Mouse (Mus musculus) midbrain, embryonic 12.5 days (tissue): ENCODE measurements around the gene Rnf19b. TPM values are rescaled to one million over a fixed set of nuclear protein-coding genes. Genes with fewer than 3 reads are reported as not detected.

Experiments
- ATAC-seq: fragments of 200-750 bp; cut with Nextera tagmentation; 2 replicates; pipeline ENCODE4 v1.8.0; 2017; ENCODE audit warnings: low read depth, moderate TSS enrichment, moderate library complexity; ENCODE audit not compliant: low FRiP score
- H3K27ac ChIP-seq: fragments of 300-500 bp; sonication (generic); replicated peaks from 2 replicates; pipeline ENCODE4 v1.5.1; 2016; ENCODE audit warnings: mild to moderate bottlenecking
- H3K27me3 ChIP-seq: fragments of 300-500 bp; sonication (generic); 2 replicates; pipeline ENCODE4 v1.6.1; 2016; ENCODE audit warnings: mild to moderate bottlenecking
- H3K36me3 ChIP-seq: fragments of 300-500 bp; sonication (generic); 2 replicates; pipeline ENCODE4 v1.6.1; 2016
- H3K4me1 ChIP-seq: fragments of 300-500 bp; sonication (generic); 2 replicates; pipeline ENCODE4 v1.6.1; 2016
- H3K4me2 ChIP-seq: fragments of 300-500 bp; sonication (generic); replicated peaks from 2 replicates; pipeline ENCODE4 v1.6.1; 2016; ENCODE audit warnings: mild to moderate bottlenecking, moderate library complexity
- H3K4me3 ChIP-seq: fragments of 300-500 bp; sonication (generic); 2 replicates; pipeline ENCODE4 v1.5.1; 2016; ENCODE audit warnings: mild to moderate bottlenecking
- H3K9ac ChIP-seq: fragments of 300-500 bp; sonication (generic); replicated peaks from 2 replicates; pipeline ENCODE4 v1.6.1; 2016; ENCODE audit warnings: mild to moderate bottlenecking, moderate library complexity
- H3K9me3 ChIP-seq: fragments of 300-500 bp; sonication (generic); 2 replicates; pipeline ENCODE4 v1.6.1; 2016; ENCODE audit warnings: mild to moderate bottlenecking
- WGBS: fragments of 180-500 bp; shearing (Covaris S2); methylation state at CpG from one replicate; pipeline ENCODE4 v1.1.7; 2016; 5-methylcytosine and 5-hydroxymethylcytosine counted together
- polyA plus RNA-seq: library from polyadenylated mRNA; unstranded; fragments of >200 nt; fragmentation: Nextera tagmentation; extraction: Ambion mirVana; gene quantifications from 2 replicates; pipeline ENCODE4 v1.2.1, GENCODE M21; 2016

The Rnf19b gene
- polyA plus RNA-seq, 1 experiment from 2014 or later = 15.8 TPM

GRCm38 (mm10) chr4:129021886-129022285, 36.2 kb upstream of the Rnf19b start:
- 77% methylated on average over 4 of the region's 4 CpGs for WGBS
- H3K4me1 ChIP-seq = 0 out of 2 replicates have a peak, but pooled peaks cover 4% of the 10 kb centered on the region
- H3K9ac ChIP-seq = no peak overlapping the region
- H3K4me2 ChIP-seq = no peak overlapping the region
- H3K27ac ChIP-seq = no peak overlapping the region
- H3K27me3 ChIP-seq = no peaks in the 10 kb centered on the region
- no peak for ATAC-seq
- no peaks in the 10 kb centered on the region for H3K36me3 ChIP-seq
- H3K9me3 ChIP-seq = no peaks in the 10 kb centered on the region
- H3K4me3 ChIP-seq = no peak overlapping the region

- ATAC-seq = no peak
- H3K9ac ChIP-seq = no peak overlapping the region
- H3K36me3 ChIP-seq = no peaks in the 10 kb centered on the region
- no peak overlapping the region for H3K4me3 ChIP-seq
- no peaks in the 10 kb centered on the region for H3K27me3 ChIP-seq
- H3K4me1 ChIP-seq = 0 out of 2 replicates have a peak, but pooled peaks cover 4% of the 10 kb centered on the region
- H3K4me2 ChIP-seq = no peak overlapping the region
- H3K9me3 ChIP-seq = no peaks in the 10 kb centered on the region
- no peak overlapping the region for H3K27ac ChIP-seq
- 82% methylated on average over 6 of the region's 6 CpGs for WGBS
Observed at GRCm38 (mm10) chr4:129023884-129024283, 34.2 kb upstream of the Rnf19b start.

- Histone ChIP-seq H3K27me3 (no peaks in the 10 kb centered on the region), H3K4me3 (no peak overlapping the region), H3K9ac (no peak overlapping the region), H3K36me3 (no peaks in the 10 kb centered on the region), H3K27ac (no peak overlapping the region), H3K4me1 (0 out of 2 replicates have a peak, but pooled peaks cover 4% of the 10 kb centered on the region), H3K4me2 (no peak overlapping the region), H3K9me3 (no peaks in the 10 kb centered on the region)
- no peak for ATAC-seq
- WGBS = 73% methylated on average over 6 of the region's 6 CpGs
Observed at GRCm38 (mm10) chr4:129024775-129025174, 33.3 kb upstream of the Rnf19b start.

GRCm38 (mm10) chr4:129025707-129026106, 32.4 kb upstream of the Rnf19b start:
- Histone ChIP-seq H3K4me3 (no peak overlapping the region), H3K27me3 (no peaks in the 10 kb centered on the region), H3K9ac (no peak overlapping the region), H3K4me1 (no peaks in the 10 kb centered on the region), H3K36me3 (no peaks in the 10 kb centered on the region), H3K4me2 (no peak overlapping the region), H3K27ac (no peak overlapping the region), H3K9me3 (no peaks in the 10 kb centered on the region)
- ATAC-seq = no peak
- 95% methylated on average over 3 of the region's 3 CpGs for WGBS

GRCm38 (mm10) chr4:129030746-129031145, 27.3 kb upstream of the Rnf19b start:
- 74% methylated on average over 4 of the region's 4 CpGs for WGBS
- Histone ChIP-seq H3K4me1 (no peaks in the 10 kb centered on the region), H3K36me3 (no peaks in the 10 kb centered on the region), H3K4me2 (no peak overlapping the region), H3K4me3 (no peak overlapping the region), H3K9ac (no peak overlapping the region), H3K27me3 (0 out of 2 replicates have a peak, but pooled peaks cover 6% of the 10 kb centered on the region), H3K9me3 (no peaks in the 10 kb centered on the region), H3K27ac (no peak overlapping the region)
- ATAC-seq = no peak

GRCm38 (mm10) chr4:129031408-129031965, 26.6 kb upstream of the Rnf19b start:
- no peak for ATAC-seq
- no peak overlapping the region for H3K9ac ChIP-seq
- H3K36me3 ChIP-seq = no peaks in the 10 kb centered on the region
- no peak overlapping the region for H3K4me3 ChIP-seq
- no peak overlapping the region for H3K27ac ChIP-seq
- H3K27me3 ChIP-seq = 0 out of 2 replicates have a peak, but pooled peaks cover 9% of the 10 kb centered on the region
- 78% methylated on average over 8 of the region's 8 CpGs for WGBS
- H3K9me3 ChIP-seq = no peaks in the 10 kb centered on the region
- no peak overlapping the region for H3K4me2 ChIP-seq
- H3K4me1 ChIP-seq = no peaks in the 10 kb centered on the region

- Histone ChIP-seq H3K4me2 (no peak overlapping the region), H3K9ac (no peak overlapping the region), H3K27me3 (0 out of 2 replicates have a peak, but pooled peaks cover 9% of the 10 kb centered on the region), H3K36me3 (no peaks in the 10 kb centered on the region), H3K4me1 (no peaks in the 10 kb centered on the region), H3K9me3 (no peaks in the 10 kb centered on the region), H3K27ac (no peak overlapping the region), H3K4me3 (no peak overlapping the region)
- WGBS = 79% methylated on average over 11 of the region's 11 CpGs
- ATAC-seq = no peak
Observed at GRCm38 (mm10) chr4:129032133-129032962, 25.7 kb upstream of the Rnf19b start.

- H3K4me3 ChIP-seq = no peak overlapping the region
- H3K9me3 ChIP-seq = no peaks in the 10 kb centered on the region
- H3K4me2 ChIP-seq = no peak overlapping the region
- H3K27ac ChIP-seq = no peak overlapping the region
- H3K27me3 ChIP-seq = 0 out of 2 replicates have a peak, but pooled peaks cover 9% of the 10 kb centered on the region
- ATAC-seq = no peak
- 34% methylated on average over 17 of the region's 17 CpGs for WGBS
- no peaks in the 10 kb centered on the region for H3K4me1 ChIP-seq
- H3K9ac ChIP-seq = no peak overlapping the region
- H3K36me3 ChIP-seq = no peaks in the 10 kb centered on the region
Observed at GRCm38 (mm10) chr4:129032963-129033951, 24.8 kb upstream of the Rnf19b start.

- H3K27ac ChIP-seq = no peak overlapping the region
Observed at GRCm38 (mm10) chr4:129034224-129034623, 23.8 kb upstream of the Rnf19b start.

GRCm38 (mm10) chr4:129034706-129035660, 23.1 kb upstream of the Rnf19b start:
- H3K4me1 ChIP-seq = no peaks in the 10 kb centered on the region
- 56% methylated on average over 13 of the region's 13 CpGs for WGBS
- no peak overlapping the region for H3K4me3 ChIP-seq
- no peak overlapping the region for H3K9ac ChIP-seq
- H3K9me3 ChIP-seq = no peaks in the 10 kb centered on the region
- H3K4me2 ChIP-seq = no peak overlapping the region
- no peak for ATAC-seq
- no peak overlapping the region for H3K27ac ChIP-seq
- H3K36me3 ChIP-seq = no peaks in the 10 kb centered on the region
- H3K27me3 ChIP-seq = 0 out of 2 replicates have a peak, but pooled peaks cover 9% of the 10 kb centered on the region

More at GRCm38 (mm10) chr4:129034224-129034623, 23.8 kb upstream of the Rnf19b start:
- H3K9ac ChIP-seq = no peak overlapping the region
- H3K9me3 ChIP-seq = no peaks in the 10 kb centered on the region
- no peak overlapping the region for H3K4me2 ChIP-seq
- H3K4me3 ChIP-seq = no peak overlapping the region
- ATAC-seq = no peak
- no peaks in the 10 kb centered on the region for H3K4me1 ChIP-seq
- H3K27me3 ChIP-seq = 0 out of 2 replicates have a peak, but pooled peaks cover 9% of the 10 kb centered on the region
- H3K36me3 ChIP-seq = no peaks in the 10 kb centered on the region
- 87% methylated on average over 3 of the region's 3 CpGs for WGBS
